Mouse (Mus musculus): ENCODE measurements at regions not wholly inside any gene's neighbourhood (a gene's known extent, or its start where the extent isn't known, plus 50 kb on each side); places are given as distances from the start of the nearest gene placed in this dataset.
"Not testable (repeated sequence)": the region's sequence is repeated elsewhere in the genome, so short reads cannot be mapped to it uniquely, and the experiment has no call there.

DNA sequence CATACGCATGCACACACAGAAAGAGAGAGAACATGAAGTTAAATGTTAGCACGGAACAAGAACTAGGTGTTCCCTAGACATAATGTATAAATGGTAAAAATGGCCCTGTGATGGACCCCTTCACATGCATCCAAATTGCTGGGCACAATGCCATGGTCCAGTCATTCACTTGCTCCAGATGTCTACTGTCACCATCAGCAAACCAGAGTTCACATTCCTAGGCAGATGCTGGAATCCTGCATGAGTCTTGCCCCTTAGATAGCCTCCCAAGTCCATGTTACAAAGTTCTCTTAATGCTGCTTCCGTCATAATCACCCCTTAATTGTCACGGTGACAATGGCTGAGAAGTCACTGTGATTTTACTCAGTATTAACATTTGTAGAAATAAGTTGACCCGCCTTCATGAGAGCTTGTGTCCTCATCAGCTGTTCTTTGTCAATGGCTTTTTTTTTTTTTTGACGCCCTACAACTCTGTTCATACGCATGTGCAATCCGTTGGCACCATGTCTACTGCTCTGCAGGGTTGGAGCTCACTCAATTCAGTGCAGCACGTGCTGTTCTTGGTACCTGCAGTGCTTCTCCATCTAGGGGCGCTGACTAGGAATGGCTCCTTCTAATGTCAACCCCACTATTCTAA, 179.4 kb downstream of the Basp1 start:
- Histone ChIP-seq H3K9me3 (no peaks in the 10 kb centered on the region), H3K27me3 (ENCODE audit: insufficient read depth, poor library complexity, severe bottlenecking) (no peaks in the 10 kb centered on the region), H3K36me3 (no peaks in the 10 kb centered on the region), H3K4me3 (no peak overlapping the region), H3K27ac (no peak overlapping the region), H3K4me1 (replicated peaks) (no peaks in the 10 kb centered on the region)
- DNase-seq (ENCODE audit: low spot score) = no peak
- 92% methylated on average over 10 of the region's 10 CpGs for WGBS

DNA sequence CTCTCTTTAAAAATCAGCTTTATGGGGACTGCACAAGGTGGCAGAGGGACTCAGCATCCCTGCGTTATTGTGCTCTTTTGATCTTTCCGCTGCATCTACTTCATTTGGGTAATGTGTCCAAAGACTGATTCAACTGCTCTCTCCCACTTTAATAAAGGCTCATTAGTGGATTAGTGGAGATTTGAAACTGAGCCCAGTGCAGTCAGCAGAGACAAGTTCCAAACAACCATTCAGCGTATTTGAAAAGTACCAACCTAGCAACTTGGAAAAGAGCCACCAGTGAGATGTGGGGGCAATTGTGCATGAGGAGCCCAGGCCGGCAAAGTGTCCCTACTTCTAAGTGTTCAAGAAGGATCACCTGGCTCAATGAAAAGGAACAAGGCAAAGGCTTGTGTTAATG, 183.4 kb downstream of the Basp1 start:
- WGBS = 95% methylated on average over 4 of the region's 4 CpGs
- DNase-seq (ENCODE audit: low spot score) = no peak
- H3K27ac ChIP-seq = no peak overlapping the region
- no peaks in the 10 kb centered on the region for H3K27me3 ChIP-seq (ENCODE audit: insufficient read depth, poor library complexity, severe bottlenecking)
- no peak overlapping the region for H3K4me3 ChIP-seq
- H3K4me1 ChIP-seq (replicated peaks) = peaks cover 6% of the 10 kb centered on the region; the same call in 1 of the 2 replicates
- H3K36me3 ChIP-seq = no peaks in the 10 kb centered on the region
- no peaks in the 10 kb centered on the region for H3K9me3 ChIP-seq

DNA sequence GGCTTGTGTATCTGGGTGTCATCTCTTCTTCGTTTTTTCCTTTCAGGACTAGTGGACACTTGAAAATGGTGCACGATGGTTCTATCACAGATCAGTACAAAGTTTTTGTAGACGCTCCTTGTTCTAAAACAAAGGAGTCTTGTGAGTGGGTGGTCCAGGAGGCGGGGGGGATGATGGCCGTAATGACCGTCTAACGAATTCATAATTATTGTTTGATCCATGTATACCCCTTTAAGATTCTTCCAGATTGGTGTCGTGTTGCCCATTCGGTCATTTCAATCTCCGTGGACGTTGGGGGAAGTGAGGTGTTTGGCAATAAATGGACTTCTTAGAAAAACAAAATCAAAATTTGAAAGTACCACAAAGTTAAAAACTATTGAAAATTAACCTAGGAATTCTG, 183.8 kb downstream of the Basp1 start:
- no peak for DNase-seq (ENCODE audit: low spot score)
- peaks cover 6% of the 10 kb centered on the region; the same call in 1 of the 2 replicates for H3K4me1 ChIP-seq (replicated peaks)
- 91% methylated on average over 11 of the region's 11 CpGs for WGBS
- no peak overlapping the region for H3K4me3 ChIP-seq
- H3K9me3 ChIP-seq = no peaks in the 10 kb centered on the region
- no peaks in the 10 kb centered on the region for H3K27me3 ChIP-seq (ENCODE audit: insufficient read depth, poor library complexity, severe bottlenecking)
- H3K27ac ChIP-seq = no peak overlapping the region
- H3K36me3 ChIP-seq = no peaks in the 10 kb centered on the region

DNA sequence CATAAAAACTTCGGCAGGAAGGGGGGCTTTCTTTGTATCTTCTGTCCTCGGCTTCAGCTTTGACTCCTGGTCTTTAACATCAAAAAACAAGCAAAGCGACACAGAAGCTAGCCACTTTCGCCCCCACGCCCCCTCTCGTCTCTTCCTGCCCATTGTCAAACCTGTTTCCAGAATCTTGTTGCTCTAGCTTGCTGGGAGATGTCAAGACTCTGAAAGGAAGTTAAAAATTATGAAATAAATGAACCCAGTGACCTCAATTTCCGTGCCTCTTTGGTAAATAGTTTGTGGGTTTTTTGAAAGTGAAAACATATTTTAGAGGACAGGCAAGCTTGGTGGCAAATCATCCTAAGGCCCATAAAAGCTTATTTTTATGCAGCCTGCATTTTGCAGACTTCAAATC, 186.1 kb downstream of the Basp1 start:
- 56% methylated on average over 7 of the region's 7 CpGs for WGBS
- no peaks in the 10 kb centered on the region for H3K36me3 ChIP-seq
- H3K27me3 ChIP-seq (ENCODE audit: insufficient read depth, poor library complexity, severe bottlenecking) = no peaks in the 10 kb centered on the region
- no peak for DNase-seq (ENCODE audit: low spot score)
- H3K4me3 ChIP-seq = no peak overlapping the region
- peaks cover 6% of the 10 kb centered on the region; the same call in 1 of the 2 replicates for H3K4me1 ChIP-seq (replicated peaks)
- H3K27ac ChIP-seq = no peak overlapping the region
- no peaks in the 10 kb centered on the region for H3K9me3 ChIP-seq

DNA sequence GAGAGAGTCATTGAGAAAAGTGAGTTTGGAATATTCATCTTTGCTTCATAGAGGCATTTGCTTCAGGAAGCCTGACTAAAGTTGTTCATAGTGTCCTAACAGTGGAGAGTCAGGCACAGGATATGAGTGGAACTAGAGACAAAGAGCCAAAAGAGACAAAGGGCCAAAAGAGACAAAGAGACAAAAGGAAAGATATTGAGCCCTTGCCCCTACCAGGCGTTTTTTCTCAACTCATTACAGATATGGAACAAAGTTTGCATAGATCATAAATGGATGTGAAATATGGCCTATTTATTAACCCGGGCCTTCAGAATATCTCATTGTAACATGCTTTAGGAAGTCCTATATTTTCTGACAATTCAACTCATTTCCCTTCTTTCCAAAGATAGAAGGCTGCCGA, 187.6 kb downstream of the Basp1 start:
- DNase-seq (ENCODE audit: low spot score) = no peak
- Histone ChIP-seq H3K27ac (no peak overlapping the region), H3K36me3 (no peaks in the 10 kb centered on the region), H3K27me3 (ENCODE audit: insufficient read depth, poor library complexity, severe bottlenecking) (no peaks in the 10 kb centered on the region), H3K4me1 (replicated peaks) (peaks cover 6% of the 10 kb centered on the region; the same call in 1 of the 2 replicates), H3K9me3 (no peaks in the 10 kb centered on the region), H3K4me3 (no peak overlapping the region)
- WGBS = 29% methylated on average over 3 of the region's 3 CpGs

DNA sequence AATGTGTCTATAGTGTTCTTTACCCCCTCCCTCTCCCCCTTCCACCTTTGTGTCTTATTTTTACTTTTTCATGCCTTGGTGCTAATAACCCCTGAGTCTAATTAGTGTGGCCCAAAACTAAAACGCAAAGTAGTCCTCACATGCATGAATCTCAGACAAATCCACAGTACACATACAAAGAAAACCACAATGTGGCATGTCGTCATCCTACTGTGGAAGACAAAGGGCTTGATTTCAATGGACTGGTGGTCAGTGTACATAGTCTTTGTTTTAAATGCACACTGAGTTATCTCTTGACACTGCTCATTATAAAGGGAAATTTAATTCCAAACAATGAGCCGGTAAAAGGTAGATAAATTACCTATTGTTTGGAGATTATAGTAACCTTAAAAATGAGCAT, 188.1 kb downstream of the Basp1 start:
- WGBS = 41% methylated on average over 3 of the region's 3 CpGs
- Histone ChIP-seq H3K4me3 (no peak overlapping the region), H3K4me1 (replicated peaks) (peaks cover 6% of the 10 kb centered on the region; the same call in 1 of the 2 replicates), H3K36me3 (no peaks in the 10 kb centered on the region), H3K9me3 (no peaks in the 10 kb centered on the region), H3K27me3 (ENCODE audit: insufficient read depth, poor library complexity, severe bottlenecking) (no peaks in the 10 kb centered on the region), H3K27ac (no peak overlapping the region)
- no peak for DNase-seq (ENCODE audit: low spot score)

DNA sequence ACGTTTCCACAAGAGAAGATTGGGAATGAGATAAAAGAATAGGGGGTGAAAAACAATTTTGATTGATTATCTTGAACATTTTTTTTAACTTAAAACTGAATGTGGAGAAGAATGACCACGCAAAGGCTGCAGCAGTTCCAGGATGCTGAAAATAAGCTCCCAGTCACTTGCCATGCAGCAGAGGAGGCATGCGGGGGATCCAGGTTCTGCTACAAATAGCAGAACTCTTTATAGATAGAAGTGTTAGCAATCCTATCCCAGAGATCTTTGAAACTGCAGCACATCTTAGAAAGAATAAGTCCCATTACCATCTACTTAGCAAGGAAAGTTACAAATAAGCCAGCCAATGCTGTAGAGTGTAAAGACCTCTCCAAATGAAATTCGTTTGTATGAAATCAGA, 191.8 kb downstream of the Basp1 start:
- DNase-seq (ENCODE audit: low spot score) = no peak

DNA sequence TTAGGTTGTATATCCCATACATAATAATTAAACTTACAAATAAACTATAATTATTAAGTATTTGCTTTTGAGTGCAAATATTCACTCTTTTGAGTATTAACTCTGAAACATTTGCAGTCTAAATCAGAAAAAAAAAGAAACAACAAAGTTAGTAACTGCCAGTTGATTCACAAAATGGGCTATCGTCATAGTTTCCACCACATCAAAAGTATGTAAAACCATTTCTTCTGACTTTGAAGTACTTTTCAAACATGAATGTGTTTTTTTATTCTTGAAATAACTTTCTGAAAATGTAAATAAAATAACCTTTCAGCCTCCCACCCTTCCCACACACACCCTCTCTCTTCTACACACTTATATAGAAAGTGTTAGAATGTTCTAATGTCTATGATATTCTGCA, 197.2 kb downstream of the Basp1 start:
- DNase-seq (ENCODE audit: low spot score) = no peak
- H3K4me1 ChIP-seq (replicated peaks) = no peaks in the 10 kb centered on the region
- H3K4me3 ChIP-seq = no peak overlapping the region
- 92% methylated on average over 1 of the region's 1 CpGs for WGBS
- no peak overlapping the region for H3K27ac ChIP-seq
- no peaks in the 10 kb centered on the region for H3K27me3 ChIP-seq (ENCODE audit: insufficient read depth, poor library complexity, severe bottlenecking)
- H3K9me3 ChIP-seq = no peaks in the 10 kb centered on the region
- no peaks in the 10 kb centered on the region for H3K36me3 ChIP-seq

More for the DNA sequence above, 191.8 kb downstream of the Basp1 start:
- peaks cover 6% of the 10 kb centered on the region; the same call in 1 of the 2 replicates for H3K4me1 ChIP-seq (replicated peaks)
- no peak overlapping the region for H3K4me3 ChIP-seq
- no peaks in the 10 kb centered on the region for H3K9me3 ChIP-seq
- no peaks in the 10 kb centered on the region for H3K36me3 ChIP-seq
- no peaks in the 10 kb centered on the region for H3K27me3 ChIP-seq (ENCODE audit: insufficient read depth, poor library complexity, severe bottlenecking)
- H3K27ac ChIP-seq = no peak overlapping the region
- WGBS = 92% methylated on average over 4 of the region's 4 CpGs

DNA sequence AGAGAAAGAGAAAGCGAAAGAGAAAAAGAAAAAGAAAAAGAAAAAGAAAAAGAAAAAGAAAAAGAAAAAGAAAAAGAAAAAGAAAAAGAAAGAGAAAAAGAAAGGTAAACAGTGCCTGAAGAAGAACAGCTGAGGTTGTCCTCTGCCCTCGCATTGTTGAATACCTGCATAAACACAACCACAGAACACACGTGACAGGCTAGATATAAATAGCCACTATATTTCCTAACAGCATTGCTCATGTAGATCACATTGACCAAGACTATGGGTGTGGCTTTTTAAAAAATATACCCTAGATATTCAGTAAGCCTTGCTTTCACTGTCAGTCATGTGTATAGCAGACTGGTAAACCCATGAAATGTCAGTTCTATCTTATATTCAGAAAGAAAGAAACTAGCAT, 211.5 kb downstream of the Basp1 start:
- 86% methylated on average over 3 of the region's 3 CpGs for WGBS
- no peak for DNase-seq (ENCODE audit: low spot score)
- no peaks in the 10 kb centered on the region for H3K27me3 ChIP-seq (ENCODE audit: insufficient read depth, poor library complexity, severe bottlenecking)
- H3K4me3 ChIP-seq = no peak overlapping the region
- H3K9me3 ChIP-seq = no peaks in the 10 kb centered on the region
- H3K36me3 ChIP-seq = no peaks in the 10 kb centered on the region
- H3K27ac ChIP-seq = no peak overlapping the region
- H3K4me1 ChIP-seq (replicated peaks) = no peaks in the 10 kb centered on the region

DNA sequence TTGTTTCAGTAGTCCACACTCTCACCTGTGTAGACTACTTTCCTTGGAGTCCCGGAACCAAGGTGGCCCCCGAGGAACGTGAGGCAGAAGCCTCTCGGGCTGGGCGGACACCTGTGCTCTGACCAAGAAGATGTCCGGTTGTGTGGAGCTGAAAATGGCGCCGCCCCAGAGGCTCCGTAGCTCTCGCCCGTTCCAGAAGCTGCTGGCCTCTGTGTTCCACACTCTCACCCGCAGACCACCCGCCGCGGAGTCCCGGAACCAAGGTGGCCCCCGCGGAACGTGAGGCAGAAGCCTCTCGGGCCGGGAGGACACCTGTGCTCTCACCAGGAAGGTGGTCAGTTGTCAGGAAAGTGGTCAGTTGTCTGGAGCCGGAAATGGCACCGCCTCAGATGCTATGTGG, 213.3 kb downstream of the Basp1 start:
- not testable (repeated sequence) for H3K36me3 ChIP-seq; DNase-seq (ENCODE audit: low spot score); H3K4me1 ChIP-seq (replicated peaks); H3K27ac ChIP-seq; H3K4me3 ChIP-seq; H3K27me3 ChIP-seq (ENCODE audit: insufficient read depth, poor library complexity, severe bottlenecking); H3K9me3 ChIP-seq
- WGBS = 93% methylated on average over 23 of the region's 23 CpGs

DNA sequence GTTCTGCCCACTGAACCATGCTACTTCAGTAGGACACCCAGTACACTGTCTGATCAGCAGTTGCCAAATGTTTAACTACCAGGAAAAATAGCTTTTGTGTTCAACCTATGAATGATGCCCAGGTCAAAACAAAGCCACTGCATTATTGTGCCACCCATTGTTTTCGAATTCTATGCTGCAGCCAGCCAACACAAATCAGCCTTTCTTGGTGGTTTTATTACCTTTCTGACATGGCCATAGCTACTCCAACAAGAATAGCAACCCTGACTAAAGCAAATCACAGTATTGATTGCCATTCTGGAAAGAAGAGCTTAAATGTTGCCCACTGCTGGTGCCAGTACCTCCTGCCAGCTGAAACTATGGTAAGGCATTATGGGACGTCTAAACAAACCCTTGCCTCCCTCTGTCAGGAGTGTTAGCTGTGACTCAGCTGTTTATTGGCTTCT, 225.7 kb downstream of the Basp1 start:
- Histone ChIP-seq H3K9me3 (no peaks in the 10 kb centered on the region), H3K36me3 (no peaks in the 10 kb centered on the region), H3K4me3 (no peak overlapping the region), H3K4me1 (replicated peaks) (no peaks in the 10 kb centered on the region), H3K27ac (no peak overlapping the region), H3K27me3 (ENCODE audit: insufficient read depth, poor library complexity, severe bottlenecking) (no peaks in the 10 kb centered on the region)
- 56% methylated on average over 2 of the region's 2 CpGs for WGBS
- DNase-seq (ENCODE audit: low spot score) = no peak

DNA sequence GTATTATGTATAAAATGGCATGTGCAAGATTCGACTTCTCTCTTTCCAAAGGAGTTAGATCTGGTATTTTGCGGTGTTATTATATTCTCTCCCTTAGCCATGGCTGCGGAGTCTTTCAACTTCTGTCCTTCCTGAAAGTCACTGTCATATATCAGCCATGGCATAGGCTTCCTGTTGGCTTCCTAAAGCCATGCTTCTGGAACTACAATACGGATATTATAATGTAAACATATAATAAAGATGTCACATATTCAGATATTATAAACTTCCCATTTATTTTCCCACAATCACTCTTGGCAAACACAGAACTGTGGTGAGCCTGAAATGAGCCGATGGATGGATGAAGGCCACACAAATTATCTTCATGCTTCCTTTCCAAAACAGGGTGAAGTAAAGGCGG, 240.8 kb downstream of the Basp1 start:
- Histone ChIP-seq H3K36me3 (no peaks in the 10 kb centered on the region), H3K4me1 (replicated peaks) (no peaks in the 10 kb centered on the region), H3K9me3 (no peaks in the 10 kb centered on the region), H3K27me3 (ENCODE audit: insufficient read depth, poor library complexity, severe bottlenecking) (no peaks in the 10 kb centered on the region), H3K4me3 (no peak overlapping the region), H3K27ac (no peak overlapping the region)
- WGBS = 93% methylated on average over 6 of the region's 6 CpGs
- no peak for DNase-seq (ENCODE audit: low spot score)

DNA sequence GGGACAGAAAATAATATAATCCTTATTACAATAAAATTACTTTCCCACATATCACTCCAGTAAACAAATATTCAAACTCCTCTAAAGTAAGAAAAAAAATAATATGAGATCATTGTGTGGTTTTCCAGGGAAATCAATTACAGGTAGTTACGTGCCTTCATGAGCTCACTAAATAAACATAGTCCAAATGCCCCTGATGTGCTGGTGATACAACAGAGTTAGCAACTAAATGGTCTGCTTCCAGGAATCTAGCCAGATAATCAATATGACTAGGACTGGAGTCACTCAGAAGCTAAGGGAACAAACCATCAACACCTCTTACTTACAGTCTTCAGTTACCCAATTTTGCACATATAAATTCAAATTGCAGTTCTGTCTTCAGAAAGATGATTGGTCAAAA, 267.2 kb downstream of the Basp1 start:
- WGBS = 84% methylated on average over 1 of the region's 1 CpGs
- Histone ChIP-seq H3K4me3 (no peak overlapping the region), H3K27me3 (ENCODE audit: insufficient read depth, poor library complexity, severe bottlenecking) (no peaks in the 10 kb centered on the region), H3K4me1 (replicated peaks) (peaks cover 1% of the 10 kb centered on the region; the same call in 1 of the 2 replicates), H3K9me3 (no peaks in the 10 kb centered on the region), H3K36me3 (no peaks in the 10 kb centered on the region), H3K27ac (no peak overlapping the region)
- DNase-seq (ENCODE audit: low spot score) = no peak

DNA sequence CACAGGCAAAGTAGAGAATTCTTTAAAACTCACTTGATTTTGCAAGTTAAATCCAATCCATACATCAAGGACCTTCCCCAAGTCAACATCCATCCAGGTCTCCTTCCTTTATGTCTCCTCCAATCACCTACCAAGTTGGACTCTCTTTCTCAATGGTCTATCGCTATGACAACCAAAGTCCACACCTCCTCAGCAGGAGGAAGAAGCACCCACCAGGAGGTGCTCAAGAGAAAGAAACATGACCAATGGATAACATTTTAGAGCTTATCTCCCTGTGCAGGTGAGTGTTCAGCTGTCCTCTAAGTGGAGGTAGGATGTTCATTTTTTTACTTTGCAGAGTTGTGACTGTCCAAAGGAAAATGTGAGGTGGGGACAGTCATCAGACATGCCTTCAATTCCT, 269.3 kb downstream of the Basp1 start:
- no peaks in the 10 kb centered on the region for H3K36me3 ChIP-seq
- no peaks in the 10 kb centered on the region for H3K9me3 ChIP-seq
- no peaks in the 10 kb centered on the region for H3K27me3 ChIP-seq (ENCODE audit: insufficient read depth, poor library complexity, severe bottlenecking)
- H3K4me1 ChIP-seq (replicated peaks) = peaks cover 10% of the 10 kb centered on the region
- H3K27ac ChIP-seq = no peak overlapping the region
- no peak for DNase-seq (ENCODE audit: low spot score)
- 82% methylated on average over 1 of the region's 1 CpGs for WGBS
- H3K4me3 ChIP-seq = no peak overlapping the region

Data from hindbrain, embryonic 10.5 days (tissue).